Mouse (Mus musculus) gastrocnemius, postnatal 4 days (tissue): ENCODE data around the gene 2310007B03Rik. TPM values are rescaled to one million over a fixed set of nuclear protein-coding genes. Genes with fewer than 3 reads are reported as not detected.
"Not testable (repeated sequence)": the region's sequence is repeated elsewhere in the genome, so short reads cannot be mapped to it uniquely, and the experiment has no call there.

Experiments
- DNase-seq, 2 experiments: peaks; one replicate each; pipeline ENCODE4 v3.0.0; 2021 to 2022; ENCODE audit warnings: low spot score in 2 of 2, mixed read lengths in 2 of 2
- long read RNA-seq, 2 experiments: library from polyadenylated mRNA; stranded (forward); transcript quantifications; one replicate each; pipeline ENCODE4 v2.0.0; 2021
- total RNA-seq, 2 experiments: library from RNA; stranded (reverse); gene quantifications; 2 replicates each; pipeline ENCODE4 v1.2.3; 2021

2310007B03Rik gene
- total RNA-seq = not detected
- long read RNA-seq, experiment 1 = 0 reads
- long read RNA-seq, experiment 2 = 0 reads

DNA sequence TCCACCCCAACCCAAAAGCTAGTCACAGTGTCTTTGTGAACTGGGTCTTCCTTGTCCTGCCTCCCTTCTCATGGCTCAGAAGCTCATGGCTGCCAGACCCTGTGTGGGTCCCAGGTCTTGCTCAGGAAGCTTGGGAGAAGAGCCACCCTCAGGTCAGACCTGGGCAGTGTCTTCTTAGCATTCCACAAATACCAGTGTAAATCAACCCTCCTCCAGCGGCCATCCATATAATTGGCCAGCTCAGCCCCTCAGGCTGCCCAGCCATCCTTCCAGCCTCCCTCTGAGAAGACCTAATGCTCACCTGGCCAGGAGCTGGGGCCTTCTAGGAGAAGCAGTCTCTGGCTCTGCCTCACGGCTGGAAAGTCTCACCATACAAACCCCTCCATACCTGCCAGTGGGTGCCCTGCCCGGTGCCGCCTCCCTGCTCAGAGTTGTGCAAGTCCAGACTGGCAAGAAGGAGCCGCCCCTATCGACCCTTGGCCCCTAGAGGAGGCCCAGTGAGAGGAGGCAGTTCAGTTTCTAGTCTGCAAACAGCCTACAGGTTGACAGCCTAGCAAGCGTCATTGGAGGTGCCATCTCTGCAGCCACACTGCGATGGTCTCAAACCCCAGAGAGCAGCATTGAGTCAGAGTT is at the start of gene 2310007B03Rik:
Gene 2310007B03Rik (minus strand): TSS at position 448 of the 633 bp plus-strand sequence.
- DNase-seq = no peak

- DNase-seq = peak in 1 of 2 experiments; percentile 33
Observed at GRCm38 (mm10) chr1:93210213-93210641, 49.5 kb upstream of the 2310007B03Rik start.

GRCm38 (mm10) chr1:93207536-93208064 is 46.9 kb upstream of the 2310007B03Rik start:
- no peak for DNase-seq

DNA sequence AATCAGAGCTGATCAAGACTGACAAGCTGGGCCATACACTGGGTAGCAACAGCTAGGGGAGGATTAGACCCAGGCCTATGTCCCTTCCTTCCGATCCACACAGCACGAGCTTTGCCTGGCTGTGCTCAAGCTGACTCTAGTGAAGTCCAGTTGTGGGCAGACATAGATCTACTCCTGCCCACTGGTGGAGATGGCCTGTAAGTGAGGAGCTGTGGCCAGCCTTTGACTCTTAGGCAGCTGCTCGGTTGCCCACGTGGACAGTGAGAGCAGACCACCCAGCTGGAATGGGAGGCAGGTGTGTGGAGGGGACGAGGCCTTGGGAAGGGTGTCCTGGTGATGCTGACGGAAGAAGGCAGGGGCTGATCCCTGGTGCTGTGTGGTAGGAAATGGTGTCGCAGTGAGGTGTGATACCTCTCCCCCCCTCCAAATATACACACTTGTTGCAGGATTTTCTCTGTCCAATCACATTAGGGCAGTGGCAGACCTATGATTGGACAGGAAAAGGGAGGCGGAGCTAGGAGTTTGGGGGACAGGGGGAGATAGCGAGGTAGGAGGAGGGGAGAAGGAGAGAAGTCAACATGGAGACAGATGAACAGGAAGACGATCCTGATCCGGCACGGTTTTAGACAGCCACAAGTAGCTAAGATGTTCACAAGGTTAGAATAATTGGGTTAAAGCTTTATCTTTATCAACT is 45.7 kb upstream of the 2310007B03Rik start:
- DNase-seq = no peak

GRCm38 (mm10) chr1:93197916-93198315 is 37.2 kb upstream of the 2310007B03Rik start:
- no peak for DNase-seq

DNA sequence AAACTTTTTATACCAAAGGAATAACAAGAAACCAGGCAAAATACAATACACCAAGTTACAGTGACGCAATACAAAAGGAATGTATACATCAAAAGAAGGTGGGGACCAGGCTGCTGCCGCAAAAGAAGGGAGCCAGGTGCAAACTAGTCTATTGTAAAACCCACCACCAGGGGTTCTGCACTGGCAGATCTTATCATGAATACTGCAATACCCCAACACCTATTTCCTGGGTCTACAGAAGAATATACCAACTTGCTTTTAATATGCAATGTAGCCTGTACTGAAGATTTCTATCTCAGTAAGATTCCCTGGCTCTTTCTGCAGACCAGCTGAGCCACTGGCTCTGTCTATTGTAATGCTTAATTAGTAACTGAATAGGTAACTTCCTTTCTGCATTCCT is 36.7 kb upstream of the 2310007B03Rik start:
- not testable (repeated sequence) for DNase-seq

GRCm38 (mm10) chr1:93194961-93195360 is 34.2 kb upstream of the 2310007B03Rik start:
- DNase-seq = no peak

GRCm38 (mm10) chr1:93190726-93191305 is 30.1 kb upstream of the 2310007B03Rik start:
- no peak for DNase-seq

DNA sequence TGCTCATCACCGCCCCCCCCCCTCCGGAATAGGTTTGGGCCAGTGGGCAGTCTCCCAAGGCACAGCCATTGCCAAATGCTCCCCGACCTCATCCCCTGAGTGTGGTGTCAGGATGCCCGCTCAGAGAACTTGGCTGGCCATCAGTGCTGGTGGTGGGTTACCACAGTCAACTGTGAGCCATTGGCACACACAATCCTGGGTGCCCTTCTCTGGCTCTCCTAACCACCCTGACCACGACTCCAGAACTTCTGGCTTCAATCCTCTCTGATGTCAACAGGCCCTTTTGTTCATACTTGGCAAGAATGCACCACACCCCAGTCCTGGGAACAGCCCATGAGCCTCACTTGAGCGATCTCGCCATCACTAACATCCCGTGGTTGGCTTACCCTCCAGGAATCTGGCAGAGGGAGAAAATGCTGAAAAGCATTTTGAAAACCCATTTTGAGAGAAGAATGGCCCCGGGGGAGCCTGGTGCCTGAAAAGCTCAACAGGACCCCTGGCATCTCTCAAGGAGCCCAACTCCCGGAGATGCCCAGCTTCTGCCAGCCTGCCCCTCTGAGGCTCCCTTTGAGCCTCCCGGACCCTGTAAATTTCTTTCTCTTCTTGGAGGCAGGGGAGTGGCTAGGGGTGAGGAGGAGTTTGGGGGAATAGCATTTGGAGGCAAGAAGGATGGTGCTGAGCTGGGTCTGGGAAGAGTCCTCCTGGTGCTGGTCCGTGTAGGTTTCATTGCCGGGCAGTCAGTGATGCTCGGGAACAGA is 23.5 kb upstream of the 2310007B03Rik start:
- DNase-seq = no peak

GRCm38 (mm10) chr1:93182281-93182680 is 21.5 kb upstream of the 2310007B03Rik start:
- DNase-seq = no peak

DNA sequence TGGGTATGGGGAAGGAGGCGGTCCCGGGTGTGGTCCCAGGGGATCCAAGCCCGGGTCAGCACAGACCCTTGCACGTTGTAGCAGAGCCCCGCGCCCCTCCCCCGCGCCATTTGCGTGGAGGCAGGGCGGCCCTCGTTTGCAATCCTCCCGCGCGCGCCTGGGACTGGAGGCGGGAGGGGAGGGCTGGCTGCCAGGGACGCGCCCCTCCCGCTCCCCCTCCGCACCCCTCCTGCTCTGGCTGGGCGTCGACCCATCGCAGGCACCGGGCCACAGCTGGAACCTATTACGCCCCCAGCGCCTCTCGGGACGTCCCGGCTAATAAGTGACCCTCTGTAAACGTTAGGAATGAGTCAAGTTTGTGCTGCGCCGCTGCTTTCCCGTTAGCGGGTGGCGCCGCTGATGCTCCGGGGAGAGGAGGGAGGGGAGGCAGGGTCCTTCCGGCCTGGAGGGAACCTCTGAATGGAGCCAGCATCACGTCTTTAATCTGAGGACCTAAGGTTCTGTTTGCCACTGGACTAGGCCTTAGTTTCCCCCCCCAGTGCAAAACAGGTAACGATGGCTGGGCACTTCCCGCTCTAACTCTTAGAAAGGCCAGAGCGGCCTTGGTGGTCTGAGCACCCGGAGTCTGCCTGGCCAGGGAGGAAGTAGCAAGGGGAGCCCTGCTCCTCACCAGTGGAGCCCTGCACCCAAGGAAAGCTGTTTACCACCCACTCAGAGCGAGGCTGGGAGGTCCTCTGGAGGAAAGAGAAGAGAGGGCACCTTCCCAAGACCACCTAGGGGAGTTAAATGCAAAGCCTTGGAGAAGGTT is 16.0 kb upstream of the 2310007B03Rik start:
- DNase-seq = peak; percentile 71 to 79

GRCm38 (mm10) chr1:93175849-93176248 is 15.1 kb upstream of the 2310007B03Rik start:
- no peak for DNase-seq

DNA sequence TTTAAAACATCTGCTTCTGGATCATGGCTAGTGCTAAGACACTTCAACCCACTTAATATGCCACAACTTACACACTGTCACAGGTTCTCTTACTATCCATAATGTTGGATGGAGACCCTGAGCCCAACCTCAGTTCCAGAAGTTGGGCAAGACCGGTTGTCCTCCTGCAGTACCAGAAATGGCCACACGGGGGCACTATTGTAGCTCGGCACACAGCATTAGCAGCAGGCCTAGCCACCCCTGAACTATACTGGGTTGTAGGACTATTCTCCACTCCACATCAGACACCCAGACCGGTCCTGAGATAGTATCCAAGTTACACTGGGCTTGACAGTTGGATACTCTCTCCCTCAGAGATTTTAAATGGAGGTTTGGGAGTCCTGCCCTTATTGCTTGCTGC is 13.7 kb upstream of the 2310007B03Rik start:
- peak; percentile 76 to 84 for DNase-seq

DNA sequence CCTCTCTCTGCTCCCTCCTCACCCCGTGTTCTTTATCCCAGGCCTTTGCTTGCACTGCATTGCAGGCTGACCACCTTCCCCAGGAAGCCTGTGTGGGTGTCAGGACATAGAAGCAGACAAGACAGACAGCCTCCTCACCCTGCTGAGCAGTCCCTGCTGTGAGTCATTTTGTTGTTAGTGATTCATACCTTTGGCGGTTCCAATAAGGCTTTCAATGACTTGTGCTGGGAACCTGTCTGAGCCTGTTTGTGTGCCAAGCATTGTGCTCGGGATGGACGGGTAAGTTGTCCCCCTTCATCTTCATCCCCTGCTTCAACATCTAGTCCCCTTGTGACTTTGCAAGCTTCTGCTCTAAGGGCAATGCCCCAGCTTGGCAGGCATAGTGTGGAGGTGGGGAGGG is 12.9 kb upstream of the 2310007B03Rik start:
- DNase-seq = no peak

GRCm38 (mm10) chr1:93168295-93168775 is 7.6 kb upstream of the 2310007B03Rik start, which contains the start of gene Crocc2:
TSS of gene Crocc2 (plus strand) at chr1:93168725.
- no peak for DNase-seq

GRCm38 (mm10) chr1:93166346-93167079 is 5.8 kb upstream of the 2310007B03Rik start:
- DNase-seq = no peak

DNA sequence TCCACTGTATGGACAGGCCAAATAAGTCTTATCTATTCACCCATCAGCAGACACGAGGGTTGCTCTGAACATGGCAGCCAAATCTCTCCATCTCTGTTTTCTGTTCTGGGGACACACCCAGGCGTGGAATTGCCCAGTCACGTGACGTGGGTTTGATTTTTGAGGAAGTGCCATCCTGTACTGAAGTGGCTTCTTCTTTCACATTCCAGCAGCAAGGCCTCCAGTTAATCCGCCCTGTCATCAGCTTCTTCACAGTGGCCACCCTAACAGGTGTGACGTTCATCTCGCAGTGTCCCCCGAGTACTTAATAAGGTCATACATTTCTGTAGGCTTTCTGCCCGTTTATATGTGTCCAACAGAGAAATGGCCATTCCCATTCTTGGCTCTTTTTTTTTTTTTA is 4.7 kb upstream of the 2310007B03Rik start:
- DNase-seq = no peak

DNA sequence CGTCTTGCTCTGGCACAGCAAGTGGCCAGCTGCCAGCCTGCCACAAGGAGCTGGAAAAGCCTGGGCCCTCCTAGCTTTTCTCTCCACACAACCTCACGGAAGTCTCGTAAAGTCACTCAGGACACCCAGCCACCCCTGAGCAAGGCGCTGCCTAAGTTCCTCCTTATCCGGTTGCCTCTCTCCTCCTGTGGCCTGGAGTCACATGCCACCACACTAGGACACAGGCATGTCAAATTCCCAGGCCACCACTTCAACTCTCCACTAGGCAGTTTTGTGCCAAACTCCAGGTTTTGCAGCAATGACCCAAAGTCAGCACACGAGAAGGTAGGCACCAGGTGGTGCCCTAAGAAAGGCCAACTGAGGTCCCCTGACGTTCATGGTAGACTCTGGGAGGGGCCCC is 1.8 kb upstream of the 2310007B03Rik start:
- no peak for DNase-seq

- DNase-seq = no peak
Observed at GRCm38 (mm10) chr1:93161921-93162320, 1.2 kb upstream of the 2310007B03Rik start.
